Mouse (Mus musculus): Measurements from ENCODE around the gene Cep85l. TPM values are rescaled to one million over a fixed set of nuclear protein-coding genes. Genes with fewer than 3 reads are reported as not detected.

The Cep85l gene
- total and polyA plus RNA-seq, 3 experiments: 4.3 to 5.7 (median 5.0) TPM

DNA sequence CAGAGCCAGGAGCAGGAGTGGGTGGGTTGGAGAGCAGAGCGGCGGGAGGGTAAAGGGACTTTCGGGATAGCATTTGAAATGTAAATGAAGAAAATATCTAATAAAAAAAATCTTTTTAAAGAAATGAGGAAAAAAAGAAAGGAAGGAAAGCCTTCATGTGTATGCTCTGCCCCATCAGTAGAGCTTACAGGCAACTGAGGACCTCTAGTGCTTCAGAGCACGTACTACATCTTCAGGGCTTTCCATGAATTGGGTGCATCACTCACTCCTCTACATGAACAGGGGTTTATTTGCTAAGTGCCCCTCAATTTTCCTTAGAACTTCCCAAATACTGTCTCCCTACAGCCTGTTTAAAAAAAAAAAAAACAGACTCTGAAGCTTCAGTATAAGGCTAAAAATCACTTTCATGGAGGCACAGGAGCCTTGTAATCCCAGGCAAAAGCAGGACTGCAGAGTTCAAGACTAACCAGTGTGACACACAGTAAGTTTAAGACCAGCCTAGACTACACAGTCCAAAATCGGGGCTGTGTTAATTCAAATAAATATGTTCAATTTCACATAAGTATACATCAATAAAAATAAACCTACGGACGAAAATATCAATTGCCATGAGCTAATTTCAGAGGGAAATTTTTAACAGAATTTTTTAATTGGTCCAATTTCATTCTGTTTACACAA is 38.3 kb downstream of the Cep85l start:
- peak; percentile 34 for DNase-seq (ENCODE audit: extremely low read depth)
- Histone ChIP-seq H3K4me2 (ENCODE audit: insufficient read depth, low read depth, poor library complexity, severe bottlenecking) (no peak overlapping the region), H3K27ac (ENCODE audit: insufficient read depth, low read depth) (no peak overlapping the region), H3K4me3 (replicated peaks in 1 of 3; ENCODE audit: low read depth in 2 of 3, low read length in 2 of 3, poor library complexity in 1 of 3) (no peak overlapping the region), H3K9ac (ENCODE audit: insufficient read depth, low read depth) (no peak overlapping the region), H3K27me3 (replicated peaks) (no peaks in the 10 kb centered on the region), H3K4me1 (ENCODE audit: control insufficient read depth in 1 of 2, insufficient read depth in 2 of 2) (peaks cover 0 to 24% of the 10 kb centered on the region in 2 experiments; a peak in 2 of 4 replicates), H3K9me3 (replicated peaks; ENCODE audit: low read length) (no peaks in the 10 kb centered on the region), H3K36me3 (replicated peaks in 1 of 2; ENCODE audit: control insufficient read depth in 1 of 2, insufficient read depth in 1 of 2, low read length in 1 of 2) (no peaks in the 10 kb centered on the region), H3K79me2 (replicated peaks; ENCODE audit: control insufficient read depth, extremely low read depth, insufficient read depth, poor library complexity, severe bottlenecking) (peaks cover 11% of the 10 kb centered on the region)
- dilution Hi-C loops (cut with MboI; ENCODE audit: extremely low pct_ligation_motif_present, extremely low pct_unique_long_range_greater_than_20kb, low sequenced_read_pairs) (no loop called here), in situ Hi-C loops (cut with MboI; ENCODE audit: low pct_ligation_motif_present, low pct_unique_long_range_greater_than_20kb, low sequenced_read_pairs) (loop anchor here (10.0 kb wide), 1 partner anchor 237 kb away; no protein-coding TSS in a partner anchor)
- TF ChIP-seq JUND (conservative IDR thresholded peaks at IDR 0.05; ENCODE audit: low read depth, low read length) (no peak), CTCF (conservative IDR thresholded peaks at IDR 0.05 in 1 of 2, IDR thresholded peaks at IDR 0.05 in 1 of 2; ENCODE audit: low read depth in 2 of 2, low read length in 2 of 2) (peak; percentile 69 to 79; a peak in 3 of 4 replicates), TBP (conservative IDR thresholded peaks at IDR 0.05; ENCODE audit: low read depth, low read length) (no peak), RAD21 (IDR thresholded peaks at IDR 0.05; ENCODE audit: low read depth, low read length) (peak; percentile 80), SMC3 (IDR thresholded peaks at IDR 0.05; ENCODE audit: low read depth, low read length) (peak; percentile 58)

DNA sequence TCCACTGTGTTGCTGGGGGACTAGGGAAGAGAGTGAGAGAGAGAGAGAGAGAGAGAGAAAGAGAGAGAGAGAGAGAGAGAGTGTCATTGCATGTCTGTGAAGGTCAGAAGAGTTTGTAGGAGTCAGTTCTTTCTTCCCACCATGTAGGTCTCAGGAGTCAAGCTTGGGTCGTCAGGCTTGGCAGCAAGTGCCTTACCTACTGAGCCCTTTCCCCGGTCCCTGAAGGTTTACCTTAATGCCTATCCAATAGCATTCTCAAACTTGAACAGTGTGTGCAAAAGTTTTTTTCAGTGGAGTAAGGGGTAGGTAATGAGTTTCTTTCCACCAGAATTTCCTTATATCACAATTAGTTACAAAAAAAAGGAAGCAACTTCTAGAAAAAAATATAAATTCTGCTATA is 40.7 kb downstream of the Cep85l start:
- H3K4me3 ChIP-seq (replicated peaks in 1 of 3; ENCODE audit: low read depth in 2 of 3, low read length in 2 of 3, poor library complexity in 1 of 3): no peak overlapping the region
- dilution Hi-C loops (cut with MboI; ENCODE audit: extremely low pct_ligation_motif_present, extremely low pct_unique_long_range_greater_than_20kb, low sequenced_read_pairs): no loop called here
- in situ Hi-C loops (cut with MboI; ENCODE audit: low pct_ligation_motif_present, low pct_unique_long_range_greater_than_20kb, low sequenced_read_pairs): no loop called here

DNA sequence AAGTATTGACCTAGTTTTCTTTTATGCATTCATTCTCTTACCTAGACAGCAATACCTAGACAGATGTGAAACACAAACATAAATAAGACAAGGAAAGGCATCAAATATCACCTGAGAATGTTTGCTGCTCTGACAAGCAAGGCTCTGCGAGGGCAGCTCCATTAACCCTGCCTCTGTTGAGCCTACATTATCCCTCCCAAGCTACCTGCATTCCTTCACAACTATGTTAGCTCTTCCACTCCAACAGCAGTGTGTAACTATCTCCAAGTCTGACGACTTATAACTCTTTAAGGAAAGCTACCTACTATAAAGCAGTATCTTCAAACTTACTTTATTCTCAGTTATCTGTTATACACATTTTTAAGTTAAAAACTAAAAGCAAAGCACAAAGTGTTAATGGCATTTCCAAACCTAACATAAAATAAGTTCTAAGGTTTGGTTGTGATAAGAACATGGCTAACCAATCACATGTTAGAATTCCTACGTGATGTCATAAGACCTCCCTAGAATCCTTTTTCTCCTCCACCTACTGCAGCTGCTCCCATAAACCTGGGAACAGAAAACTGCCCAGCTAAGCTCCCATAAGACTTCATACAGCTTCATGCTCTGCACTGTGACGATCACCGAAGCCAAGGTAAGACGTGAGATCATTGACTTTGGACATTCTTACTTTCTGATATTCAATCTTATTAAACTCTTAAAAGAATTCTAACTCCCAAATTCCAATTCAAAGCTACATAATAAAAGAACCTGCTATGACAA is 42.4 kb downstream of the Cep85l start, which contains the start of gene Pln:
Gene Pln (plus strand): TSS at position 506 of the 762 bp plus-strand sequence.
- no peak within 1 kb of the TSS for H3K27ac ChIP-seq (ENCODE audit: insufficient read depth, low read depth)
- DNase-seq (ENCODE audit: extremely low read depth): no peak
- in situ Hi-C loops (cut with MboI; ENCODE audit: low pct_ligation_motif_present, low pct_unique_long_range_greater_than_20kb, low sequenced_read_pairs): no loop called here
- peaks cover 0 to 3% of the 10 kb centered on the region in 2 experiments; a peak in 1 of 4 replicates for H3K4me1 ChIP-seq (ENCODE audit: control insufficient read depth in 1 of 2, insufficient read depth in 2 of 2)
- no peak within 1 kb of the TSS for H3K4me3 ChIP-seq (replicated peaks in 1 of 3; ENCODE audit: low read depth in 2 of 3, low read length in 2 of 3, poor library complexity in 1 of 3)
- H3K9me3 ChIP-seq (replicated peaks; ENCODE audit: low read length): no peaks in the 10 kb centered on the region
- H3K79me2 ChIP-seq (replicated peaks; ENCODE audit: control insufficient read depth, extremely low read depth, insufficient read depth, poor library complexity, severe bottlenecking): peaks cover 4% of the 10 kb centered on the region
- no peak within 1 kb of the TSS for H3K4me2 ChIP-seq (ENCODE audit: insufficient read depth, low read depth, poor library complexity, severe bottlenecking)
- no peak within 1 kb of the TSS for H3K9ac ChIP-seq (ENCODE audit: insufficient read depth, low read depth)
- TF ChIP-seq SMC3 (IDR thresholded peaks at IDR 0.05; ENCODE audit: low read depth, low read length) (no peak), RCOR1 (conservative IDR thresholded peaks at IDR 0.05; ENCODE audit: low read depth, low read length) (no peak), TCF12 (IDR thresholded peaks at IDR 0.05; ENCODE audit: low read depth, low read length) (no peak), MAX (IDR thresholded peaks at IDR 0.05; ENCODE audit: low read length) (no peak), JUND (conservative IDR thresholded peaks at IDR 0.05; ENCODE audit: low read depth, low read length) (no peak), MAZ (IDR thresholded peaks at IDR 0.05; ENCODE audit: low read depth, low read length) (no peak), ZMIZ1 (IDR thresholded peaks at IDR 0.05; ENCODE audit: low read depth, low read length) (no peak), MEF2A (IDR thresholded peaks at IDR 0.05; ENCODE audit: borderline replicate concordance, low read depth, low read length) (no peak)
- H3K36me3 ChIP-seq (replicated peaks in 1 of 2; ENCODE audit: control insufficient read depth in 1 of 2, insufficient read depth in 1 of 2, low read length in 1 of 2): peaks cover 0 to 2% of the 10 kb centered on the region in 2 experiments
- H3K27me3 ChIP-seq (replicated peaks): no peaks in the 10 kb centered on the region
- dilution Hi-C loops (cut with MboI; ENCODE audit: extremely low pct_ligation_motif_present, extremely low pct_unique_long_range_greater_than_20kb, low sequenced_read_pairs): no loop called here

More for the DNA sequence above, 40.7 kb downstream of the Cep85l start:
- no peaks in the 10 kb centered on the region for H3K27me3 ChIP-seq (replicated peaks)
- no peak overlapping the region for H3K4me2 ChIP-seq (ENCODE audit: insufficient read depth, low read depth, poor library complexity, severe bottlenecking)
- H3K36me3 ChIP-seq (replicated peaks in 1 of 2; ENCODE audit: control insufficient read depth in 1 of 2, insufficient read depth in 1 of 2, low read length in 1 of 2): peaks cover 0 to 2% of the 10 kb centered on the region in 2 experiments
- TF ChIP-seq RAD21 (IDR thresholded peaks at IDR 0.05; ENCODE audit: low read depth, low read length) (no peak), NELFE (IDR thresholded peaks at IDR 0.05; ENCODE audit: low read depth, low read length) (no peak), E2F4 (IDR thresholded peaks at IDR 0.05; ENCODE audit: insufficient replicate concordance, low read depth, low read length) (no peak), NRF1 (IDR thresholded peaks at IDR 0.05; ENCODE audit: low read depth, low read length) (no peak), IRF4 (IDR thresholded peaks at IDR 0.05; ENCODE audit: low read depth, low read length) (no peak), TCF12 (IDR thresholded peaks at IDR 0.05; ENCODE audit: low read depth, low read length) (no peak), MAZ (IDR thresholded peaks at IDR 0.05; ENCODE audit: low read depth, low read length) (no peak), ZKSCAN1 (IDR thresholded peaks at IDR 0.05; ENCODE audit: borderline replicate concordance, low read depth, low read length) (no peak), KAT2A (IDR thresholded peaks at IDR 0.05; ENCODE audit: insufficient replicate concordance, low read length) (no peak), UBTF (IDR thresholded peaks at IDR 0.05; ENCODE audit: low read depth, low read length) (no peak), POLR2A (IDR thresholded peaks at IDR 0.05; ENCODE audit: low read depth, low read length) (no peak), MXI1 (IDR thresholded peaks at IDR 0.05; ENCODE audit: low read depth, low read length) (no peak), MAX (IDR thresholded peaks at IDR 0.05; ENCODE audit: low read length) (no peak)
- peaks cover 0 to 7% of the 10 kb centered on the region in 2 experiments; a peak in 2 of 4 replicates for H3K4me1 ChIP-seq (ENCODE audit: control insufficient read depth in 1 of 2, insufficient read depth in 2 of 2)
- no peaks in the 10 kb centered on the region for H3K9me3 ChIP-seq (replicated peaks; ENCODE audit: low read length)
- H3K79me2 ChIP-seq (replicated peaks; ENCODE audit: control insufficient read depth, extremely low read depth, insufficient read depth, poor library complexity, severe bottlenecking): peaks cover 7% of the 10 kb centered on the region
- no peak for DNase-seq (ENCODE audit: extremely low read depth)
- H3K27ac ChIP-seq (ENCODE audit: insufficient read depth, low read depth): no peak overlapping the region
- H3K9ac ChIP-seq (ENCODE audit: insufficient read depth, low read depth): no peak overlapping the region

All from CH12.LX (cell line).